Mouse (Mus musculus): ENCODE measurements around the gene Fahd2a. TPM values are rescaled to one million over a fixed set of nuclear protein-coding genes. Genes with fewer than 3 reads are reported as not detected.

Fahd2a gene
- polyA plus RNA-seq, 1 experiment from 2014 or later = 22.7 TPM

DNA sequence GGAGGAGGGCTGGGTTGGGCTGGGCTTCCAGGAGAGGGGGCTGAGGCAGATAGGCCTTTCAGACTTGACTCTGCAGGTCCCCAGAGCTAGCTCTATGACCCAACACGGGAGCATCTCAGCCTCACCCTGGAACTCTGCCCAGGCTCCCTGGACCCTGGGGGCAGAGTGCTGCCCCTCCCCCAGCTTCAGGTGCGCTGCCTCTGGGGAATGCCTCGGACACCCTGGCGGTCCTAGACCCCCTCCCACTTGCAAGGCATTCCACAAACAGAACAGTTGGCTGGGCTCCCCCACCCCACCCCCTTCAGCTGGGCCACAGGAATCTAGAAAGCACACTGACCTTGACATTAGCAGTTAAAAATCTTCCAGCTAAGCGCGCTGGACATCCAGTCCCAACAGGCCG, 5.3 kb upstream of the Fahd2a start:
- Histone ChIP-seq H3K27me3 (ENCODE audit: control insufficient read depth, insufficient read depth, low read length) (no peaks in the 10 kb centered on the region), H3K4me2 (ENCODE audit: low read depth) (no peak overlapping the region), H3K36me3 (ENCODE audit: control insufficient read depth, insufficient read depth, low read length) (no peaks in the 10 kb centered on the region), H3K4me3 (ENCODE audit: low read depth, low read length) (no peak overlapping the region), H3K9me3 (ENCODE audit: control insufficient read depth, low read length) (no peaks in the 10 kb centered on the region), H3K9ac (ENCODE audit: low read length) (no peak overlapping the region), H3K27ac (ENCODE audit: low read depth, low read length) (no peak overlapping the region), H3K4me1 (ENCODE audit: control insufficient read depth, insufficient read depth, low read length) (peaks cover 2% of the 10 kb centered on the region)
- ATAC-seq (ENCODE audit: insufficient read depth, low FRiP score, low TSS enrichment) (no peak), DNase-seq (ENCODE audit: low spot score) (no peak)
- WGBS = 45% methylated on average over 7 of the region's 7 CpGs

DNA sequence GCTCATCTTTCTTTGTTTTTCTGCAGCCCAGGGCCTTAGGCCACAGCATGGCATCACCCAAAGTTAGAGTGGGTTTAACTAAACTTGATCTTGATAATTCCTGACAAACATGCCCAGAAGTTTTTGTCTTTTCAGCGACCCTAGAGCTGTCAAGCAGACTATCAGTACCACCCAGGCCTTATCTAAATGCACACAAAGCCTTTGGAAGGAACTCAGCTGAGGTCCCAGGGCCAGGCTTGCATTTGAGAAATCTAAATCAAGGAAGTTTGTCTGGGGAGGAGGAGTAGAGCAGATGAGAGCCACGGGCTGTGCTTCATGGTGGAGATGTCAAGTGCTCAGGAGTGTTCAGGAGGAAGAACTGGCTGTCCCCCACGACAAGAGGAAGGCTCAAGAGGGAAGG, 2.5 kb upstream of the Fahd2a start:
- peaks cover 6% of the 10 kb centered on the region for H3K4me1 ChIP-seq (ENCODE audit: control insufficient read depth, insufficient read depth, low read length)
- ATAC-seq (ENCODE audit: insufficient read depth, low FRiP score, low TSS enrichment) = no peak
- 58% methylated on average over 3 of the region's 3 CpGs for WGBS

DNA sequence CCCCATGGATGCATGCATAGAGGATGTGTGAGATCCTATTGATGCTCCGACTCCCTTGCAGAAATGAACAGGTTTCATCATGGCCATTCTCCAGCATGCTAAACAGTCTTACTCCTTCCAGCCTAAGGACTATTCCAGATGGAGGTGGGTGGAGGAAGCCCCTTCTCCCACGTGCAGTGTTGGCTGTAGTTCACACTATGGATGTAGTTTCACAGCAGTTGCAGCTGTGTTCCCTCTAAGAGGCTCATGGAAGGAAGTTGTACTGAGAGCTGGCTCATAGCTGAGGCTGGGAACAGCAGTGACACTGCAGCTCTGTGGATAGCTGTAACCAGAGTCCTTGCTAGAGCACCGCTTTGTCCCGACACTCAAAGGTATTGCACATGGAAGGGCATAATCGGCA, 6.7 kb downstream of the Fahd2a start:
- DNase-seq (ENCODE audit: low spot score) (no peak), ATAC-seq (ENCODE audit: insufficient read depth, low FRiP score, low TSS enrichment) (no peak)
- Histone ChIP-seq H3K4me3 (ENCODE audit: low read depth, low read length) (no peak overlapping the region), H3K9me3 (ENCODE audit: control insufficient read depth, low read length) (no peaks in the 10 kb centered on the region), H3K36me3 (ENCODE audit: control insufficient read depth, insufficient read depth, low read length) (no peaks in the 10 kb centered on the region; the same call in 1 of the 2 replicates), H3K4me2 (ENCODE audit: low read depth) (no peak overlapping the region), H3K9ac (ENCODE audit: low read length) (no peak overlapping the region), H3K27me3 (ENCODE audit: control insufficient read depth, insufficient read depth, low read length) (no peaks in the 10 kb centered on the region), H3K27ac (ENCODE audit: low read depth, low read length) (no peak overlapping the region), H3K4me1 (ENCODE audit: control insufficient read depth, insufficient read depth, low read length) (no peaks in the 10 kb centered on the region)
- 89% methylated on average over 5 of the region's 5 CpGs for WGBS

More for the DNA sequence above, 2.5 kb upstream of the Fahd2a start:
- Histone ChIP-seq H3K9me3 (ENCODE audit: control insufficient read depth, low read length) (no peaks in the 10 kb centered on the region), H3K4me2 (ENCODE audit: low read depth) (no peak overlapping the region), H3K9ac (ENCODE audit: low read length) (no peak overlapping the region), H3K27ac (ENCODE audit: low read depth, low read length) (no peak overlapping the region), H3K27me3 (ENCODE audit: control insufficient read depth, insufficient read depth, low read length) (no peaks in the 10 kb centered on the region), H3K4me3 (ENCODE audit: low read depth, low read length) (no peak overlapping the region), H3K36me3 (ENCODE audit: control insufficient read depth, insufficient read depth, low read length) (no peaks in the 10 kb centered on the region)
- no peak for DNase-seq (ENCODE audit: low spot score)

DNA sequence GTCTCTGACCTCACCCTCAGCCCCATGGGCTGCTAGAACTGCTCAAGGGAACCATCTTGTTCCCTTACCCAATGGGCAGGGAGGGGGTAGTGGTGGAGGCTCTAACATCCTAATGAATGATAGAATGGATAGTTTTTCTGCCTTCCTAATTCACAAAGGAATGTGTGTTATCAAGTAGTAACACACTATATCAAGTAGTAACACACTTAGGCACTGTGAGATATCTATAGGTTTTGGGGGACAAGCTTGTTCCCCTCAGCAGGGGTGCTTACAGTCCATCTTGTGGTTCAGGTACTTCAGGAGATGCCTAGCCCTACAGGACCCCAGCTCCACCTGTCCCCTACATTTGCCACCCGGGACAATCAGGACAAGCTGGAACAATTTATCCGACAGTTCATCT, 8.8 kb downstream of the Fahd2a start:
- Histone ChIP-seq H3K27me3 (ENCODE audit: control insufficient read depth, insufficient read depth, low read length) (no peaks in the 10 kb centered on the region), H3K9ac (ENCODE audit: low read length) (no peak overlapping the region), H3K4me1 (ENCODE audit: control insufficient read depth, insufficient read depth, low read length) (no peaks in the 10 kb centered on the region), H3K36me3 (ENCODE audit: control insufficient read depth, insufficient read depth, low read length) (no peaks in the 10 kb centered on the region; the same call in 1 of the 2 replicates), H3K9me3 (ENCODE audit: control insufficient read depth, low read length) (no peaks in the 10 kb centered on the region), H3K4me3 (ENCODE audit: low read depth, low read length) (no peak overlapping the region), H3K4me2 (ENCODE audit: low read depth) (no peak overlapping the region), H3K27ac (ENCODE audit: low read depth, low read length) (no peak overlapping the region)
- 89% methylated on average over 2 of the region's 2 CpGs for WGBS
- DNase-seq (ENCODE audit: low spot score) (no peak), ATAC-seq (ENCODE audit: insufficient read depth, low FRiP score, low TSS enrichment) (no peak)

DNA sequence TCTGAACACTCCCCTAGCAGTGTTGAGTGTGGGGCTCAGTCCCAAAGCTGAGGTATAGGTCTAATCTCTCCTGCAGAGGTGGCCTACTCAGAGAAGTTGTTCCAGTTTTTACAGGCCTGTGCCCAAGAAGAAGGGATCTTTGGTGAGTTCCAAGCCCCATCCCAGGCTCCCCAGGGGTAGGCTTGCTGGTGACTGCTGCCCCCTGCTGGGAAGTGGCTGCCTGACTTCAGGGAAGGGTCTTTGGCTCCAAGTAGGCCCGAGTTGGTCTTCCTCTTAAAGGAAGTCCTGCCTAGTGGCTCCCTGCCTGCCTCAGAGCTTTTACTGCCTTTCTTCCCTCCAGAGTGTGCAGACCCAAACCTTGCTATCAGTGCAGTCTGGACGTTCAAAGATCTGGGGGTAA, 9.2 kb downstream of the Fahd2a start:
- no peak overlapping the region for H3K9ac ChIP-seq (ENCODE audit: low read length)
- no peak overlapping the region for H3K27ac ChIP-seq (ENCODE audit: low read depth, low read length)
- H3K4me3 ChIP-seq (ENCODE audit: low read depth, low read length) = no peak overlapping the region
- WGBS = 43% methylated on average over 2 of the region's 2 CpGs
- H3K36me3 ChIP-seq (ENCODE audit: control insufficient read depth, insufficient read depth, low read length) = no peaks in the 10 kb centered on the region; the same call in 1 of the 2 replicates
- ATAC-seq (ENCODE audit: insufficient read depth, low FRiP score, low TSS enrichment) = no peak
- H3K4me1 ChIP-seq (ENCODE audit: control insufficient read depth, insufficient read depth, low read length) = no peaks in the 10 kb centered on the region
- no peaks in the 10 kb centered on the region for H3K9me3 ChIP-seq (ENCODE audit: control insufficient read depth, low read length)
- H3K4me2 ChIP-seq (ENCODE audit: low read depth) = no peak overlapping the region
- no peaks in the 10 kb centered on the region for H3K27me3 ChIP-seq (ENCODE audit: control insufficient read depth, insufficient read depth, low read length)
- DNase-seq (ENCODE audit: low spot score) = peak; percentile 51

DNA sequence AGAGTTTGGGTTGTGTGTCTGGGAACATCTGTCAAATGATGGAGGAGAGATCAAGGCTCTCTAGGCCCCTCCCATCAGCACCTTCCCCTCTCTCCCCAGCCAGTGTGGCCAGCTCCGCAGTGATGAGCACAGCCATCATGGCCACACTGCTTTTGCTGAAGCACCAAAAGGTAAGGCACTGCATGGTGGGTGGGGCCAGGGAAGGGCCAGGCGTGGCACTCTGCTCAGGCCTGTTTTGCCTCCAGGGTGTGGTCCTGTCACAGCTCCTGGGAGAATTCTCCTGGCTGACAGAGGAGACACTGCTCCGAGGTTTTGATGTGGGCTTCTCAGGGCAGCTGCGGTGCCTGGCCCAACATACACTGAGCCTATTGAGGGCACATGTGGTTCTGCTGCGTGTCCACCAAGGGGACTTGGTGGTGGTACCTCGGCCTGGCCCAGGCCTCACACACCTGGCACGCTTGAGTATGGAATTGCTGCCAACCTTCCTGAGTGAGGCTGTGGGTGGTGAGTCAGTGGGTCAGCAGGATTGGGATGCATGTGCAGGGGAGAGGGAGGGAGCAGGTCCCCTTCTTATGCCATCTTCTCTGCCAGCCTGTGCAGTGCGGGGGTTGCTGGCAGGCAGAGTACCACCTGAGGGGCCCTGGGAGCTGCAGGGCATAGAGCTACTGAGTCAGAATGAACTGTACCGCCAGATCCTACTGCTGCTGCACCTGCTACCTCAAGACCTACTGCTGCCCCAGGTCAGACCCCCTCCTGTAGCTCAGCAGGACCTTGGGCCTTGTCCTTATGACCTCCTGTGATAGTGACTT, 10.7 kb downstream of the Fahd2a start:
- no peak overlapping the region for H3K4me2 ChIP-seq (ENCODE audit: low read depth)
- H3K27me3 ChIP-seq (ENCODE audit: control insufficient read depth, insufficient read depth, low read length) = no peaks in the 10 kb centered on the region
- no peak overlapping the region for H3K27ac ChIP-seq (ENCODE audit: low read depth, low read length)
- ATAC-seq (ENCODE audit: insufficient read depth, low FRiP score, low TSS enrichment) (no peak), DNase-seq (ENCODE audit: low spot score) (no peak)
- H3K4me1 ChIP-seq (ENCODE audit: control insufficient read depth, insufficient read depth, low read length) = no peaks in the 10 kb centered on the region
- WGBS = 76% methylated on average over 9 of the region's 9 CpGs
- H3K4me3 ChIP-seq (ENCODE audit: low read depth, low read length) = no peak overlapping the region
- no peaks in the 10 kb centered on the region; the same call in 1 of the 2 replicates for H3K36me3 ChIP-seq (ENCODE audit: control insufficient read depth, insufficient read depth, low read length)
- H3K9ac ChIP-seq (ENCODE audit: low read length) = no peak overlapping the region
- H3K9me3 ChIP-seq (ENCODE audit: control insufficient read depth, low read length) = no peaks in the 10 kb centered on the region

DNA sequence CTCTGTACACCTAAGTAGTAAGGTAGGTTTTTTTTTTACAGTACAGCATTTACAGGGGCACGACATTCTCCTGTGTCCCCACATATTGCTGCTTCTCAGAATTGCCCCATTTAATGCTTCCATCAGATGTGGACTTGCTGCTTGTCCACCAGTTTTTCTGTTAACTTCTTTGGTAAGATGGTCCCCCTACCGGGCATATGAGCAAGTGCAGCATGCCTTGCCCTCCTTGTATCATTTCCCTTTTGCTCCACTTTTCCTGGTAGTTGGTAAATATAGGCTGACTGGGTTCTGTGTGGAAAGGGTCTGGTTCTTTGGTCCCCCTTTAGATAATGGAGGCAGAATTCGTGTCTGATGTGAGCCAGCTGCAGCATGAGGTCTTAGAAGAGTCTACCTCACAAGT, 14.1 kb downstream of the Fahd2a start:
- no peak overlapping the region for H3K9ac ChIP-seq (ENCODE audit: low read length)
- no peak for DNase-seq (ENCODE audit: low spot score)
- no peaks in the 10 kb centered on the region for H3K27me3 ChIP-seq (ENCODE audit: control insufficient read depth, insufficient read depth, low read length)

DNA sequence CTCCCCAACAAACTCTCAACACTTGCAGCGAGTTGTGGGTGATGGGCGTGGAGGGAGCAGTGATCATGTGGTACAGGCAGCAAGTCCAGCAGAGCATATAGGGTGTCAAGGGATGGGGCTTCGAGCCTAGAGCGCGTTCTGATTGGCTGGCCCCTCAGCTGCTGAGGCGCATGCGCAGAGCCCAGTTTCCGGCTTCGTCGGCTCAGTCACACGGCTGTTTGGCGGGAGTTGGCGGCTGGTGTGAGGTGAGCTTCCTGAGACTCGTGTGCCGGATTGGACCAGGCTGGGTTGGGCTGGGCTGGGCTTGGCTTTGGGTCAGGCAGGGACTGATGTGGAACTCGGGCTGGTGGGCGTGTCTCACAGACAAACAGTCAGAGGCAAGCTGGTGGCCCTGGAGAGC, 19.4 kb downstream of the Fahd2a start, which contains the start of gene Gpat2:
Gene Gpat2 (plus strand): TSS at position 223 of the 400 bp plus-strand sequence.
- no peak for ATAC-seq (ENCODE audit: insufficient read depth, low FRiP score, low TSS enrichment)
- WGBS = 90% methylated on average over 17 of the region's 17 CpGs

More for the DNA sequence above, 14.1 kb downstream of the Fahd2a start:
- no peaks in the 10 kb centered on the region for H3K4me1 ChIP-seq (ENCODE audit: control insufficient read depth, insufficient read depth, low read length)
- 27% methylated on average over 3 of the region's 3 CpGs for WGBS
- H3K36me3 ChIP-seq (ENCODE audit: control insufficient read depth, insufficient read depth, low read length) = no peaks in the 10 kb centered on the region
- H3K4me3 ChIP-seq (ENCODE audit: low read depth, low read length) = no peak overlapping the region
- H3K9me3 ChIP-seq (ENCODE audit: control insufficient read depth, low read length) = no peaks in the 10 kb centered on the region
- no peak for ATAC-seq (ENCODE audit: insufficient read depth, low FRiP score, low TSS enrichment)
- no peak overlapping the region for H3K27ac ChIP-seq (ENCODE audit: low read depth, low read length)
- no peak overlapping the region for H3K4me2 ChIP-seq (ENCODE audit: low read depth)

More for the DNA sequence above, 19.4 kb downstream of the Fahd2a start, which contains the start of gene Gpat2:
- Histone ChIP-seq H3K36me3 (ENCODE audit: control insufficient read depth, insufficient read depth, low read length) (no peaks in the 10 kb centered on the region), H3K4me1 (ENCODE audit: control insufficient read depth, insufficient read depth, low read length) (no peaks in the 10 kb centered on the region), H3K4me2 (ENCODE audit: low read depth) (no peak within 1 kb of the TSS), H3K27me3 (ENCODE audit: control insufficient read depth, insufficient read depth, low read length) (no peaks in the 10 kb centered on the region), H3K27ac (ENCODE audit: low read depth, low read length) (no peak within 1 kb of the TSS), H3K4me3 (ENCODE audit: low read depth, low read length) (no peak within 1 kb of the TSS), H3K9ac (ENCODE audit: low read length) (no peak within 1 kb of the TSS), H3K9me3 (ENCODE audit: control insufficient read depth, low read length) (no peaks in the 10 kb centered on the region)
- DNase-seq (ENCODE audit: low spot score) = no peak
